ENCODE assay signal across 12 mouse cellular contexts in the genomic region with DNA sequence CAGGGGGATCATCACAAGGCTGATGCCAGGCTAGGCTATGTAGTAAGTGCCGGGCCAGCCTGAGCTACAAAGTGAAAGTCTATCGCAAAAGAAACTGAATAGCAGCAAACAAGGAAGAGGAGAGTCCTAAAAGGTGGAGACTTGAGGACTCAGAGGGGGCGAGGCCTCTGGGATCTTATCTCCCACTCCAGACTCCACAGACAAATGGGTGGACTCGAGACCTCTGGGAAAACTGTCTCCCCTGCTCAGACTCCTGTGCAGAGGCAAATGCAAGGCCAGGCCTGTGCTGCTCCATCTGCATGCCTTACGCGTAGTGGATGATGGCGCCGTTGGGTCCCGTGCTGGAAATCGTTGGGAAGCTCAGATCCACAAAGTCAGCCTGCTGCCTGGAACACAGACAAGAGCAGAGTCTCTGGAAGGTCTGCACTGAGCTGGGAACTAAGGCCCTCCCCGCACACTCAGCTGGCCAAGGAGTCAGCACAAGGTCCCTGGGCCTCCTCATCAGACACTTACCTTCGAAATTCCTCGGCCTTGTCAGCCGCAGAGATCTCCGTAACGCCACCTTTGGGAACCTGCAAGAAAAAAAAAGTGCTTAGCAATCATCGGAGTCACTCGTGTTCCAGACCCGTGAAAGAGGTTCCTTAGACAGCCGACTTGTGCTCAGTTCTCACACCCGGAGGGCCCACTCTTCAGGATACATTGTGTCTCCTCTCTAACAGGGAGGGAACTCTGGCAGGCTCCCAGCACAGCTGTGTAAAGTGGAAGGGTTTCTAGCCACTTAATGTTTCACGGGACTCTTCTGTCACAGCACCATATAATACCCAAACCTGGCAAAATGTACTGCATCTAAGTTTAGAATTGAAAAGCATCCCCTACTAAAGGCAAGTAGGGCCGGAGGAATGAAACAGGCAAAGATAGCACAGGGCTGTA. TPM values are rescaled to one million over a fixed set of nuclear protein-coding genes. Genes with fewer than 3 reads are reported as not detected.
DNase-seq lines count a peak whose midpoint lies in the region; ATAC-seq and TF ChIP-seq lines count a peak whose summit lies in the region.
"Had no signal": no experiment of that assay in that cellular context is flagged by ENCODE, and none has a peak within 500 bp of the region (broad histone marks: within the 10 kb centered on the region; RNA-seq: fewer than 3 reads in every experiment).

No protein-coding gene starts in this region.

- peaks cover 100% of the 10 kb centered on the region for H3K36me3 ChIP-seq in heart, postnatal 0 days (replicated peaks; ENCODE audit: control insufficient read depth, insufficient read depth, low read length)
- H3K36me3 ChIP-seq in forebrain, embryonic 14.5 days (ENCODE audit: control insufficient read depth, insufficient read depth, low read length), result peaks cover 90% of the 10 kb centered on the region

- H3K4me1 ChIP-seq in heart, postnatal 0 days (ENCODE audit: control insufficient read depth, insufficient read depth), result peaks cover 10% of the 10 kb centered on the region; the same call in 1 of the 2 replicates
- no peaks in the 10 kb centered on the region for H3K4me1 ChIP-seq in forebrain, embryonic 14.5 days (ENCODE audit: control insufficient read depth, insufficient read depth, low read length)
- H3K4me1 ChIP-seq: hindbrain, embryonic 15.5 days had no signal

- H3K4me2 ChIP-seq in heart, postnatal 0 days (ENCODE audit: low read depth, low read length), result no peak overlapping the region
- H3K4me2 ChIP-seq in forebrain, embryonic 14.5 days (ENCODE audit: low read length), result no peak overlapping the region
- H3K4me2 ChIP-seq: hindbrain, embryonic 15.5 days had no signal

- 75% methylated on average over 23 of the region's 23 CpGs for WGBS in heart, postnatal 0 days
- 90% methylated on average over 23 of the region's 23 CpGs for WGBS in forebrain, embryonic 14.5 days

- no peak for DNase-seq in heart, postnatal 0 days (ENCODE audit: low spot score)
- DNase-seq in heart, postnatal 4 days, result no peak
- peak; percentile 48 for DNase-seq in c-Kit-negative CD71-positive TER-119-positive erythroid progenitor cells, embryonic 14.5 days (ENCODE audit: low read depth, low spot score)
- peak; percentile 61 for DNase-seq in gastrocnemius, postnatal 25 days
- DNase-seq in adrenal gland, adult 2 months, result no peak
- no peak for DNase-seq in forebrain, embryonic 14.5 days (ENCODE audit: low spot score)
- DNase-seq: B cell, adult 2 months; cerebellum, adult 18-20 months; kidney, adult 2 months had no signal

- no peaks in the 10 kb centered on the region for H3K27me3 ChIP-seq in heart, postnatal 0 days (ENCODE audit: control insufficient read depth, insufficient read depth, low read length)
- no peaks in the 10 kb centered on the region for H3K27me3 ChIP-seq in forebrain, embryonic 14.5 days (replicated peaks; ENCODE audit: control insufficient read depth, insufficient read depth, low read length)
- H3K27me3 ChIP-seq: hindbrain, embryonic 15.5 days had no signal

- TF ChIP-seq EP300 in heart, postnatal 0 days (IDR thresholded peaks at IDR 0.05; ENCODE audit: low read depth), result no peak

- no peak for TF ChIP-seq CTCF in heart, postnatal 0 days (IDR thresholded peaks at IDR 0.05; ENCODE audit: low read depth)

- H3K9me3 ChIP-seq in heart, postnatal 0 days (replicated peaks; ENCODE audit: control insufficient read depth, low read length), result no peaks in the 10 kb centered on the region
- H3K9me3 ChIP-seq in forebrain, embryonic 14.5 days (replicated peaks; ENCODE audit: control insufficient read depth, low read length), result no peaks in the 10 kb centered on the region
- H3K9me3 ChIP-seq: hindbrain, embryonic 15.5 days had no signal

- ATAC-seq in heart, postnatal 0 days (ENCODE audit: insufficient read depth, low read depth), result 0 out of 2 replicates have a peak, but pooled peaks have one; percentile 31
- ATAC-seq in megakaryocyte progenitor cell, adult 5-6 weeks (replicated peaks; ENCODE audit: poor library complexity), result peak; percentile 58
- ATAC-seq in forebrain, embryonic 14.5 days, result no peak
- ATAC-seq in granulocyte monocyte progenitor cell, adult 5-6 weeks (replicated peaks; ENCODE audit: poor library complexity, severe bottlenecking), result no peak

- no peak overlapping the region for H3K4me3 ChIP-seq in heart, postnatal 0 days (ENCODE audit: low read depth, low read length)
- no peak overlapping the region for H3K4me3 ChIP-seq in forebrain, embryonic 14.5 days (ENCODE audit: low read depth, low read length)
- H3K4me3 ChIP-seq: hindbrain, embryonic 15.5 days had no signal

- no peak overlapping the region for H3K9ac ChIP-seq in heart, postnatal 0 days (replicated peaks; ENCODE audit: low read depth, low read length)
- H3K9ac ChIP-seq in forebrain, embryonic 14.5 days (ENCODE audit: low read length), result no peak overlapping the region
- H3K9ac ChIP-seq: hindbrain, embryonic 15.5 days had no signal

- 0 out of 2 replicates have a peak overlapping the region, but pooled peaks have one; percentile 18 for H3K27ac ChIP-seq in heart, postnatal 0 days (ENCODE audit: low read depth)
- H3K27ac ChIP-seq in forebrain, embryonic 14.5 days (ENCODE audit: low read depth, low read length), result no peak overlapping the region
- H3K27ac ChIP-seq: hindbrain, embryonic 15.5 days had no signal

RNA-seq across cellular contexts. Expression of gene Xpnpep1, which starts 37.6 kb away (rescaled TPM):
- 107 and 134 TPM in 2 replicates for total RNA-seq in heart, postnatal 0 days (2014; rRNA removed; ENCODE audit: low replicate concordance)
- polyA plus RNA-seq in heart, postnatal 0 days (2015; fragmentation: Nextera tagmentation; extraction: Ambion mirVana), result 106 and 119 TPM in 2 replicates
- 100 to 1,000 TPM; 156 to 158 TPM for total RNA-seq in heart, postnatal 4 days (2021)
- 10 to 100 TPM; 52.6 to 57.3 TPM for total RNA-seq in gastrocnemius, postnatal 25 days (2021)
- 55.6 and 57.3 TPM in 2 replicates for total RNA-seq in megakaryocyte progenitor cell, adult 5-6 weeks (2015)
- 46.9 and 62.8 TPM in 2 replicates for total RNA-seq in megakaryocyte progenitor cell, adult 5-6 weeks (2017)
- total RNA-seq in adrenal gland, adult 2 months (2021), result 10 to 100 TPM; 73.7 to 82.0 TPM
- 41.6 and 47.4 TPM in 2 replicates for polyA plus RNA-seq in adrenal gland, adult 2 months (2012; rRNA removed)
- polyA plus RNA-seq in forebrain, embryonic 14.5 days (2014; fragmentation: Nextera tagmentation; extraction: Ambion mirVana), result 155 and 158 TPM in 2 replicates
- total RNA-seq in granulocyte monocyte progenitor cell, adult 5-6 weeks (2014; fragmentation: Nextera tagmentation), result 43.6 and 77.0 TPM in 2 replicates
- 49.8 and 70.5 TPM in 2 replicates for total RNA-seq in granulocyte monocyte progenitor cell, adult 5-6 weeks (2017)

Comparison
In these comparisons a context has a peak if more than half of its experiments do, and no peak if none do; other contexts are left out.
1. ATAC-seq: peak in heart, postnatal 0 days (single experiment) and megakaryocyte progenitor cell, adult 5-6 weeks (single experiment); none in forebrain, embryonic 14.5 days (single experiment) and granulocyte monocyte progenitor cell, adult 5-6 weeks (single experiment).
2. DNase-seq: peak in c-Kit-negative CD71-positive TER-119-positive erythroid progenitor cells, embryonic 14.5 days (single experiment) and gastrocnemius, postnatal 25 days (single experiment); none in heart, postnatal 0 days (single experiment), heart, postnatal 4 days (single experiment), adrenal gland, adult 2 months (single experiment) and forebrain, embryonic 14.5 days (single experiment).